Mouse (Mus musculus): Measurements from ENCODE around the gene Irs3.

The Irs3 gene

DNA sequence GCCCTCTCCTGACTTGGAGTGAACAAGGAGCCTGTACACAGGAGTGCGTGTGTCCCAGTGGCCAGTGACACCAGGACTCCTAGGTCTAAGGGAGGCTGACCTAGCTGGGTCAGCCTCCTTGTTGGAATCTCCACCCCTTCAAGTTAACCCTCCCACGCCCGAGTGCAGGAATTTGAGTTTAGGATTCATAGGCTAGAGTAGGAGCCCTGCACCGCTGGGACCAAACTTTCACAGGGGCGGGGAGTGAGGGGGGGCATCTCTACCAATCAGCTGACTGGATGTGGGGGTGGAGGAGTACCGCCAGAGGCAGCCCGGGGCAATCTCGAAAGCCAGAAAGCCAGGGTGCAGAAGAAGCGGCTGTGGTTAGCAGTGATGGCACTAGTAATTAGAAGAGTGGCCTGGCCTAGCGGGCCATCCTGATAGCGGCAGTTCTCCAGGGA is at the start of gene Irs3:
Gene Irs3 (minus strand): TSS at position 63 of the 440 bp plus-strand sequence.
- DNase-seq (ENCODE audit: low spot score) = no peak

DNA sequence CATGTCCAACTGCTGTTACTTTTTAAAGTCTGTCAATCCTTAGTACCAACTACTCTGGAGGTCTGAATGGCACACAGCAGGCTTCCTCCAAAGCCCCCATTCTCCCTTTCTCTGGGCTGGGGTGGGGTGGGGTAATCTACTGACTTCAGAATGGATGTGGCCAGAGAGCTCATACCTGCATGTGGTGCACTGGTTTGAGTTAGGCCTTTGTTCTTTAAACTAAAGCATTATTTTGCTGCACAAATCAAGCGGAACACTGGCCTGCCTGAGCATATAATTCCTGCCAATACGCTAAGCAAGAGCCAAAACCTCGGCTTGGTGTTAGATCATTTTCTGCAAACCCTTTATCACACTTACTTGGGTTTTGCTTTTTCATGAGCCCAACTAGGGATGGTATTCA is 49.3 kb upstream of the Irs3 start:
- DNase-seq (ENCODE audit: low spot score) = no peak

DNA sequence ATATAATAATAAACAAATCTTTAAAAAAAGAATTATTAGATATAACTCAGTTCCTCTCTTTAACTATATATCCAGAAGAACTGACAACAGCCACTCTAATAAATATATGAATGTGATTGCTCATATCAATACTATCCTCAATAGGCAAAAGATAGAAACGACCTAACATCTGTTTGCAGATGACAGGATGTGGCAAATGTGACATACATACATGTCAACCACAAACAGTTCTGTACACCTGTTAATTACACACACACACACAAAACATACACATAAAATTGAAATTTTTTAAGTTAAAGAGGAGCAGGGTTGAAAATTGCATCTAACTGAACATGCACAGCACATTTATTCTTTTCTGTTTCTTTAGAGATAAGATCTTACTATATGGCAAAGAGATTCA is 46.4 kb upstream of the Irs3 start:
- DNase-seq (ENCODE audit: low spot score) = no peak

DNA sequence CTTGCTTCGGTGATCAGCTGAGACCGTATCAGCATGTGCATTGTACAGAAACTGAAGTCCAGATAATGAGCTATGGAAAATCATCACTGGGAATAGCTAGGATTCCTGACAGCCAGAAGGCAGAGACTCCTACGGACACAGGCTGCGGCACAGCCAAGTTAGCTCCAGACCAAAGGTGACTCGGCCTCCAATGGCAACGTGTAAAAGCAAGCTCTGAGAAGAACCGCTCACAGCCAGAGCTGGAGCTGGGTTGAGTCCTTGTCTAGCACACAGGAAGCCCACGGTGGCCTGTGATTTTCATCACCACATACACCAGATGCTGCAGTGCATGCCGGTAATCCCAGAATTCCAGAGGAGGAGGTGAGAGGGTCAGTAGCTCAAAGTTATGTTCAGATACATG is 45.0 kb upstream of the Irs3 start:
- DNase-seq (ENCODE audit: low spot score) = no peak

- DNase-seq (ENCODE audit: low spot score) = no peak
These were observed 44.5 kb upstream of the Irs3 start for GRCm38 (mm10) chr5:137689974-137690373.

DNA sequence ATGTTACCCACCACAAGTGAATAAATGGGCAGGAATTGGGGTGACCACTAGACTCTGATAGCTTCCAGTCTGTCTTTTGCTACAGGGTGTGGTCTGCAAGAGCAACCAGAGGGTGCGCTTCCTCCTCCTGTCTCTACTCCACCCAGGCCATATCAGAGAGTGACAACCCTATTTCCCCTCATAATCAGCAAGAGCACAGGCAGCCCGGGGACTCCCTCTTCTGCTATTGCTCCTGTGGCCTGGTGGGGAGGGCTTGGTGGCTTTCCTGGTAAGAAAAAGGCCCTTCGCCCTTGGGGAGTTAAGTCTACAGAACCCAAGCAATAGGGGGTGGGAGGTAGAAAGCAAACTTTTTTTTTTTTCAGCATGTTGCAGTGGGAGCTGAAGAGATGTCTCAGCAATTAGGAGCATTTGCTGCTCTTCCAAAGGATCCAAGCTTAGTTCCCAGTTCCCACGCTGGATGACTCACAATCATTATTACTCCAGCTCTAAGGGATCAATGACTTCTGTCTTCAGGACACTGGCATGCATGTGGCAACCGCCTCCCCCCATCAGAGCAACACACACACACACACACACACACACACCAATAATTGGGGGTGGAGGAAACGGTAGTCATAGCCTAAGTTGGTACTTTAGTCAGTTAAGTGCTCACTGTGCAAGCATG is 40.7 kb upstream of the Irs3 start:
- peak; percentile 41 for DNase-seq (ENCODE audit: low spot score)

DNA sequence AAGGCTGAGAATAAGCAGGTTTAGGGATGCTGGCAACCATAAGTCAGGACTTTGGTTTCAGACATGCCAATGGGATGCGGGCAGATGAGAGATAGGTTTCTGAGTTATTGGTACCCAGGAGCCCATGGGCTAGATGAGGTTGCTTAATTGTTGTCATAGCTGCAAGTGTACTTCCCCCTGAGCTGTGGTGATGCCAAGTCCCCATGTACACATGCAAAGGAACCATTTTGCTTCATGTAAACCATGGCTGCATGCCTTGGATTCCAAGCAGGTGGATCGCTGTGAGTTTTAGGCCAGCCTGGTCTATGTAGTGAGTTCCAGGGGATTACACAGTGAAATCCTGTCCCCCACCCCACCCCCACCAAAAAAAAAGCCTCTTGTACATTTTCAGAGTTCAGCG is 40.1 kb upstream of the Irs3 start:
- no peak for DNase-seq (ENCODE audit: low spot score)

DNA sequence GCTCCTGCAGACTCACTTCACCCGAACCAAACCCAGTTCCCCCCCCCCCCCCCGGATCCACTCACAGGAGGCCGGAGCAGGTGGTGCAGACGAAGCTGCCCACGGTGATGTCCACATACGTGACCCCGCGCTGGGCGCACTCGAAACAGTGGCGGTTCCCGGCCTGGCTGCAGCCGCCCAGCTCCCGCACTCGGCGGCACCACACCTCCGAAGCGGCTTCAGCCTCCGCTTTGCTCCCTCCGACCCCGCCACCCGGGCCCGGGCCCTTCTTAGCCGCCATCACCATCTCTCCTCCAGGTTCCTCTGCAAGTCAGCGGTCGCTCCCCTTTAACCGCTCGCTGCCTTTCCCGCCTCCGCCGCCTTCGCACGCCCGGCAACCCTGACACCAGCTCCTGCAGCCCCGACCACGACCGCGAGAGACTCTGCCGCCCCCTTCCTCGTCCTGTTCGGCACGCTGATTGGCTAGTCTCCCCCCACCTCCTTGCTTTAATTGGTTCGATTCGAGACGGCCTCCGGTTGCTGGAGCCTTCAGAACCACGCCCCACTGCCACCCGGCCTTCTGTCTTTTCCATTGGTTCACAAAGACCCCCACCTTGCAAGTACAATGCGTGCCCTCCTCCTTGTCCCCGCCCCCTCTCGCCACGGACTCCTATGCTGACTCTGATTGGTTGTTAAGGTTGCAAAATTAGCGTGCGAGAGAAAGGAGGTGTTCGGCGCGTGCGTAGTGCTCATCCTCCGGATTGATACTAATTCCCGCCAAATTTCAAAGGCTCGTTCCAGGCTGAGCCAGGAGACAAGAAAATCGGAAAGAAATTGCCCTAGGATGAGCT is 39.0 kb upstream of the Irs3 start, which contains the start of gene Agfg2:
Gene Agfg2 (minus strand): TSS at position 433 of the 830 bp plus-strand sequence.
- peak; percentile 99 for DNase-seq (ENCODE audit: low spot score)

DNA sequence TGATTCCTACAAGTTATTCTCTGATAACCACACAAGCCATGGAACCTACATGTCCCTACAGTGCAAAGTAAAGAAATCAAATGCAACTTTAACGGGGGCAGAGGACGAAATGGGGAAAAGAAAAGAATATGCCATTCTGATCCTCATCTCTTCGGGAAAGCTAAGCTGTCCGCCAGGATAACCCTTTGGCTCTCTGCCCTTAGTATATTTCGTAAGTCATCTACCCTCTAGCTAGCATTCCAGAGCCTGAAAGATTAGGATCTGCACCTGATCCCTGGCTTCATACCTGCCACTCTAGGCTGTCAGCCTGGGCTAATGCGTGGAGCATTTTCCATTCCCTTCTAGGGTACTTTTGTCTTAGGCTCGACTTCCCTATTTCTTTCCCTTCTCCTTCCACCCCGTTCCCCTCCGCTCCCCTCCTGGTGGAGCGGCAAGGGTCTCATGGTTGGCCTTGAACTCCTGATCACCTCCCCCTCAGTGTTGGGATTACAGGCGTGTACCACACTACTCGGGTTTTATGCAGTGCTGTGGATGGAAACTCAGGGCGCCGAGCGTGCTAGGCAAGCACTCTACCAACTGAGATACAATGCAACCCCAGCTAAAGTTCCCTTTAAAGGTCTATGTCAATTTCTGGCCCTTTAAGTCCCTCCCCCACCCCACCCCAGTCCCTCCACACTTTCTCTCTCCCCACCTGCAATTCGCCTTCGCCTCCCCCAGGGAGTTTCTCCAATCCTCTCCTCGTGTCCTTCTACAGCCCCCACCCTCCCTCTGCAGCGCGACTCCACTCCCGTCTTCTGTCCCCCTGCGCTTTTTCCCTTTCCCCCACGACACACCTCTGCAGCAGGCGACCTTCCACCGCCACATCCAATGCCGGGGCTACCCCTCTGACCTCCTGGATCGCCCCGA is 38.1 kb upstream of the Irs3 start:
- no peak for DNase-seq (ENCODE audit: low spot score)

GRCm38 (mm10) chr5:137682526-137682925 is 37.0 kb upstream of the Irs3 start:
- no peak for DNase-seq (ENCODE audit: low spot score)

DNA sequence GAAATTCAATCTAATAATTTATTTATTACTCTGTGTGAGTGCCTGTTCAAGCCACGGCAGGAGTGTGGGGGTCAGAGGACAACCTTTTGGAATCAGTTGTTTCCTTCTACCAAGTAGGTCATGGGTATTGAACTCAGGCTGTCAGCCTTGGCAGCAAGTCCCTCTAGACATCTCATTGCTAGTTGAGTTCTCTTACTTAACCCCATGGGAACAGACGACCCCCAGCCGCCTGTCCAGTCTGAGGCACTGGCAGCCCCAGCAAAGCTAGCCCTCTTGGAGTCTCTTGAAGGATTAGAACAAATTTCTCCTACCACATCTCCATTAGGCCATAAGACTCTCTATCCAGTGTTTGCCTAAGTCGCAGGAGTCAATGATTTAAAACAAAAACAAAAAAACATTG is 34.2 kb upstream of the Irs3 start:
- no peak for DNase-seq (ENCODE audit: low spot score)

GRCm38 (mm10) chr5:137678736-137679135 is 33.2 kb upstream of the Irs3 start:
- no peak for DNase-seq (ENCODE audit: low spot score)

DNA sequence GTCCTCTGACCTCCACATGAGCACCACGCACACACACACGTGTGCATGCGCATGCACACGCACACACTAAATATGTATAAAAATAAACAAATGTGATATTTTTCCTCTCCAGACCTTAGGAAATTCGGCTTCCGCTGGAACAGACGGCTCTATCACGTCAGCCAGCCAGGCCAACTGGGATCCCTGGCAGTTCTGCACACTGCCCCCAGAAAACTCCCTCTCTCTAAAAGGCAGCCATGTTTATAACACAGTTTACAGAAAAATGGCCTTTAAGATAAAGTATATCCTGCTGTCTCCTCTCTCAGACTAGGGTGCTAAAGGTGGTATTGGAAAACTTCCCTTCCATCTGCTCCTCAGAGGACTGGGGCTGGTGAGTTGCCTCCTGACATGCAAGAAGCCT is 32.3 kb upstream of the Irs3 start:
- no peak for DNase-seq (ENCODE audit: low spot score)

DNA sequence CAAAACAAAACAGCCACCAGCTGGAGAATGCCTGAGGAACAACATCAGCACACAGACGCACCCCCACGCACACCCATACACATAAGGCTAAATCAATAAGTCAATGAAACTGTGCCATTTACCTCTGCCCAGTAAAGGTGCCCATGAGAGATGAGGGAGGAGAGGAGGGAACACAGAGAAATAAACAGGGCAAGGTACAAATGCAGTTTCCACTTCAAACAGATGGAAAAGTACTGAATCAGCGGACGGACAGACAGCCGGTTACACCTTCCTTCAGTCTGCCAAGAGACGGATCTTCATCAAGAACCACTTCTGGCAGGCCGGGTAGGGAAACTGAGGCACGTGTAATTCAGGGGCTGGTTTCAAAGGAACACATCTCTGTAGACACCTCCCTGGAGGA is 29.3 kb upstream of the Irs3 start:
- DNase-seq (ENCODE audit: low spot score) = no peak

GRCm38 (mm10) chr5:137673015-137673414 is 27.5 kb upstream of the Irs3 start:
- no peak for DNase-seq (ENCODE audit: low spot score)

GRCm38 (mm10) chr5:137672361-137672760 is 26.8 kb upstream of the Irs3 start:
- no peak for DNase-seq (ENCODE audit: low spot score)

DNA sequence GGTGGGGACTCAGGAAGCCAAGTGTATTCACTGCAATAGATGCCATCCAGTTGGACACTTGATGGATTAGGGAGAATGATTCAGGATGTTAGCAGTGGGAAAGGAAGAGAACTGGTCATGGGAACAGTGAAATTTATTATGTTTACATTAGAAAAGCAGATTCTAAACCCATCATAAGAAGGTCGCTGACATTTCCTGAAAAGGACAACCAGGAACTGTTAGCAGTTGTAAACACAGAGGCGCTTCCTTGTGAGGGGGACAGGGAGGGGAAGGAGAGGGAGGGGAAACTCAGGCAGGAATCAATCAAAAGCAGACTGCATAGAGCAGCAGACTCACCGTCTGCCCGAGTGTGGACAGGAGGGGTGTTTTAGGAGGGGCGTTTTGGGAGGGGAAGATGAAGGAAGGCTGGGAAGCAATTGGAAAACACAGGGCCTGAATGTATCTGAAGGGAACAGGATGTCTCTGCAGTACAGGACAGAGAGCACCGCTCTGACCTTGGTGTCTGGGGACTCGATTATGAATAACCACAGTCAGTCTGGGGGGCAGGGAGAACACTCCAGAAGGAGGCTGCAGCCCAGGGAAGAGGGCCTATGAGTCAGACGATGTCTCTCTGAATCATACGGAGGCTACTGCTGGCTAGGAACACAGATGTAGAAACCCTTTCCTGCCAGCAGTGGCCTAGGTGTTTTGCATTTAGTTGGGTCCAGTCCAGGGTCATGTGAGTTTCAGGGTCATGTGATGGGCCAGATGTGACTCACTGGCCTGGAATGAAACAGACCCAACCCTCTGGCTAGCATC is 26.1 kb upstream of the Irs3 start:
- no peak for DNase-seq (ENCODE audit: low spot score)

DNA sequence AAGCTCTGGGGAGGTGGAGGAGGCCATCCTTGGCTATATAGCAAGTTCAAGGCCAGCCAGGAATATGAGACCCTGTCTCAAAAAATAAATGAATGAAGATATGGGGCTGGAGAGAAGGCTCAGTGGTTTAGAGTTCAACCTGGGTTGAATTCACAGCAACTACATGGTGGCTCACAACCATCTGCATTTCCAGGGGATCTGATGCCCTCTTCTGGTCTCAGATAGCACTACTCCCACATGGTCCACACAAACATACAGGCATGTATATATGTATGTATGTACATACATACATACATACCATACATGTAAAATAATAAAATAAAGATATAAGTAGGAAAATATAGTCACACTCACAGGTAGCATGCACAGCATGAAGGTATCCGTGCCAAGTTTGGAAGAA is 24.7 kb upstream of the Irs3 start:
- peak; percentile 27 for DNase-seq (ENCODE audit: low spot score)

DNA sequence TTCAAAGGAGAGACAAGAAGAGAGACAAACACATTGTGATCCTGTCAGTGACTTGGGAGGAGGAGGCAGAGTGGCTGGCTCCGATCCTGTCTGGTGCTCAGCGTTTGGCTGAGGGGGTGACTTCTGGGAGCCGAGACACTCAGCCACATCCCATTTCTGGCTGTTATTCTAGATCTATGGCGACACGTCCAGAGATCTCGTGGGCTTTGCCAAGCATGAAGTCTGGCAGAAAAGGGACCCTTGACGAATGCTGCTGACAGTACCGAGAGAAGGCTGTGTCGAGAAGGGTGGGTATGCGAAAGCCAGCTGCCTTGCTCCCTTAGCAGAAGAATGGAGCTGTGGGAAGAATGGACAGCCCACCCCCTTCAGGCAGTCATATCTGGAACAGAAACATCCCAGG is 23.5 kb upstream of the Irs3 start:
- no peak for DNase-seq (ENCODE audit: low spot score)

DNA sequence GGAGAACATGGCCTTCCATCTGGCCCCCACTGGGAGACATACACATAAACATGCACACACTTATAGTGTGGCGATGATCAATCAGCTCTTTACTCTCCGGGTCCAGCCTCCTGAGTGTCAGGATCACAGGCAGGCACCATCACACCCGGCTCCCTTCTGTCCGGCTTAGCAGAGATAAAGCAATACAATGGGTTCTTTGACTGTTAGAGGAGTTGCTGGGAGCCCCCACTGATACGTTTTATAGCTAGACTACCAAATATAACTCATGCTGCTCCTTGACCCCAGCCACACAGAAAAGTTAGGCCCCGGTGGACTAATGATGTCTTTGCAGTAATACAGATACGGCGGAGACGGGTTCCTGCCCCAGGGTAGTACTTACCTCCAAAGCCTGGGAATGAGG is 17.5 kb upstream of the Irs3 start:
- no peak for DNase-seq (ENCODE audit: low spot score)

DNA sequence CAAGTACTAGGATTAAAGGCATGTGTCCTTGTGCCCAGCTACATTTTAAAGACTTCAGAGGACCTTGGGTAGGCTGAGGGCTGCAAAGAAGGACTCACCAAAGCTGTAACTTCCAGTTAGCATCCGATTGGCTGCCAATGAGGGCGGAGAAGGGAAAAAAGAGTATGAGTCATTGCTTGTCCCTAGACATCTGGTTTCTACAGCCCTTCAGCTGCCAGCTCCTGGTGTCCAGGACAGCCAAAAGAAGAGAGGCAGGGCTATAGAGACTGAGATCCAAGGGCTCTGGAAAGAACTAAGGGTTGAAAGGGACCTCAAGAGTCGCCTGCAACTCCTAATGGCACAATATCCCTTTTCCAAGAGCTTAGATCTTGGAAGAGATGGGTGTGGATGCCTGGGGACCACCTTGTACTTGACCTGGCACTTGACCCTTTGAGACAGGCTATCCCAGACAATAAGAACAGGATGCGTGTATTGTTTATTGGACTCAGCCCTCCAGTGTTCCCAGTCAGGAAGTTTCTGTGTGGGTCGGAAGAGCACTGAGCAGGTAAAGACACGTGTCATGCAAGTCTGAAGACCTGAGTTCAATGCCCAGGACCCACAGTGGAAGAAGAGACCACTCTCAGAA is 14.7 kb upstream of the Irs3 start:
- DNase-seq (ENCODE audit: low spot score) = no peak

Measured in T-cell, adult 2 months (primary cell).